ENCODE assay signal across 11 mouse cellular contexts in genomic region chr9:98628480-98628879, GRCm38 (mm10). TPM values are rescaled to one million over a fixed set of nuclear protein-coding genes. Genes with fewer than 3 reads are reported as not detected.
DNase-seq lines count a peak whose midpoint lies in the region; TF ChIP-seq lines count a peak whose summit lies in the region.
"Had no signal": no experiment of that assay in that cellular context is flagged by ENCODE, and none has a peak within 500 bp of the region (broad histone marks: within the 10 kb centered on the region; RNA-seq: fewer than 3 reads in every experiment).

No protein-coding gene starts in this region.

- no peaks in the 10 kb centered on the region for H3K9me3 ChIP-seq in ES-E14 (ENCODE audit: control insufficient read depth, insufficient read depth, low read depth, low read length)
- H3K9me3 ChIP-seq in forebrain, embryonic 10.5 days: no peaks in the 10 kb centered on the region
- H3K9me3 ChIP-seq: embryonic facial prominence, embryonic 13.5 days had no signal

- no peak overlapping the region for H3K9ac ChIP-seq in ES-E14 (ENCODE audit: insufficient read depth, low read depth, low read length, poor library complexity, severe bottlenecking)
- H3K9ac ChIP-seq: embryonic facial prominence, embryonic 13.5 days; hindbrain, embryonic 14.5 days had no signal

- no peaks in the 10 kb centered on the region for H3K4me1 ChIP-seq in ES-E14 (ENCODE audit: control insufficient read depth in 2 of 2, insufficient read depth in 2 of 2, low read length in 2 of 2, poor library complexity in 1 of 2)
- peaks cover 18% of the 10 kb centered on the region for H3K4me1 ChIP-seq in forebrain, embryonic 10.5 days

- H3K36me3 ChIP-seq in ES-E14 (ENCODE audit: control insufficient read depth, insufficient read depth, low read length, poor library complexity, severe bottlenecking): no peaks in the 10 kb centered on the region
- no peaks in the 10 kb centered on the region for H3K36me3 ChIP-seq in forebrain, embryonic 10.5 days (replicated peaks)
- H3K36me3 ChIP-seq: embryonic facial prominence, embryonic 13.5 days had no signal

- no peak for DNase-seq in layer of hippocampus, adult 2 months (ENCODE audit: low spot score in 2 of 2)
- no peak for DNase-seq in layer of hippocampus, postnatal 36 days
- peak; percentile 43 for DNase-seq in A20 (ENCODE audit: low read depth, low spot score)
- DNase-seq in ES-E14 (ENCODE audit: low read depth, low spot score): peak; percentile 19
- DNase-seq in forelimb bud, embryonic 11.5 days (ENCODE audit: low read depth, low spot score): peak; percentile 5
- DNase-seq in right cerebral cortex, postnatal 25 days: no peak
- DNase-seq in forebrain, embryonic 10.5 days (ENCODE audit: extremely low spot score, low spot score): no peak
- no peak for DNase-seq in yolk sac, embryonic 10.5 days (ENCODE audit: low spot score)
- DNase-seq: kidney, postnatal 25 days had no signal

- peak; percentile 57 for TF ChIP-seq CTCF in layer of hippocampus, adult 2 months (conservative IDR thresholded peaks at IDR 0.05)

- no peak overlapping the region for H3K4me3 ChIP-seq in layer of hippocampus, adult 2 months
- no peak overlapping the region for H3K4me3 ChIP-seq in ES-E14 (ENCODE audit: insufficient read depth in 1 of 2, low read depth in 1 of 2, low read length in 2 of 2, poor library complexity in 1 of 2, severe bottlenecking in 1 of 2)
- H3K4me3 ChIP-seq in forebrain, embryonic 10.5 days: no peak overlapping the region
- H3K4me3 ChIP-seq: embryonic facial prominence, embryonic 13.5 days had no signal

- in situ Hi-C loops in ES-E14 (cut with MboI; ENCODE audit: low sequenced_read_pairs in 2 of 2, unreplicated experiment in 2 of 2): no loop called here

- WGBS in forebrain, embryonic 10.5 days: 45% methylated on average over 3 of the region's 3 CpGs

- peaks cover 4% of the 10 kb centered on the region; the same call in 1 of the 2 replicates for H3K27me3 ChIP-seq in forebrain, embryonic 10.5 days (ENCODE audit: poor library complexity, severe bottlenecking)

- H3K27ac ChIP-seq in layer of hippocampus, adult 2 months: no peak overlapping the region
- H3K27ac ChIP-seq in ES-E14 (ENCODE audit: insufficient read depth, low read depth, low read length, poor library complexity, severe bottlenecking): no peak overlapping the region
- H3K27ac ChIP-seq in forebrain, embryonic 10.5 days: no peak overlapping the region
- H3K27ac ChIP-seq: embryonic facial prominence, embryonic 13.5 days; hindbrain, embryonic 14.5 days had no signal

TF ChIP-seq in ES-E14, 5 proteins besides CTCF, POLR2A, EP300 and RAD21:
- TF ChIP-seq ZNF384 (IDR thresholded peaks at IDR 0.05; ENCODE audit: low read depth, low read length): no peak
- TF ChIP-seq ZC3H11A (IDR thresholded peaks at IDR 0.05; ENCODE audit: borderline replicate concordance, low read depth, low read length): no peak
- TF ChIP-seq MAFK (IDR thresholded peaks at IDR 0.05; ENCODE audit: insufficient read depth, low read depth, low read length): no peak
- no peak for TF ChIP-seq HCFC1 (IDR thresholded peaks at IDR 0.05; ENCODE audit: borderline replicate concordance, insufficient read depth, low read length)
- no peak for TF ChIP-seq CHD2 (IDR thresholded peaks at IDR 0.05; ENCODE audit: low read depth, low read length)

RNA-seq across cellular contexts. Expression of gene Mrps22, which starts 27.0 kb away (rescaled TPM):
- total RNA-seq in layer of hippocampus, adult 2 months (2021): 10 to 100 TPM; 29.0 to 32.4 TPM
- 10 to 100 TPM; 30.5 to 34.0 TPM for total RNA-seq in layer of hippocampus, postnatal 36 days (2021)
- 34.2 and 48.3 TPM in 2 replicates for total RNA-seq in ES-E14 (2012; rRNA removed)
- polyA plus RNA-seq in forebrain, embryonic 10.5 days (2016; fragmentation: Nextera tagmentation; extraction: Ambion mirVana): 82.5 and 82.6 TPM in 2 replicates

Comparison
In these comparisons a context has a peak if more than half of its experiments do, and no peak if none do; other contexts are left out.
1. DNase-seq: peak in A20 (single experiment), ES-E14 (single experiment) and forelimb bud, embryonic 11.5 days (single experiment); none in layer of hippocampus, adult 2 months (0 of 2), layer of hippocampus, postnatal 36 days (0 of 2), right cerebral cortex, postnatal 25 days (single experiment), forebrain, embryonic 10.5 days (single experiment) and yolk sac, embryonic 10.5 days (single experiment).